Mouse (Mus musculus): ENCODE results near the gene Cnot8.

DNA sequence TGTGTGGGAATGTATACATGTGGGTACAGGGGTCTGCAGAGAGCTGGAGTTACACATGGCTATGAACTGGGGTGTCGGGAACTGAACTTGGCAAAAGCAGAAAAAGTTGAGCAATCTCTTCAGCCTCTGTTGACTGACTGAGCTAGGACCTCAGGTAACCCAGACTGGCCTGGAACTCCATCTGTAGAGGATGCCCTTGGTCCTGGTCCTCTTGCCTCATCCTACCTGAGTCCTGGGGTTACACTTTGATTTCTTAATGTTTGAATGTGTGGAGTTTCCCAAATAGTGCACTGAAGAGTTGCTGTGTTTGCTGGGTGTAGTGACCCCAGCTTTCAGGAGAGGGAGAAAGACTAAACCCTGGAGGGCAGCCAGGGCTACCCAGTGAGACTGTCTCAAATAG, 8.4 kb upstream of the Cnot8 start:
- TF ChIP-seq CTCF (IDR thresholded peaks at IDR 0.05; ENCODE audit: control insufficient read depth, insufficient read depth, low read length) = no peak
- no peak for TF ChIP-seq POLR2A (IDR thresholded peaks at IDR 0.05; ENCODE audit: borderline replicate concordance, control insufficient read depth, low read depth, low read length)
